Mouse (Mus musculus): ENCODE measurements around the gene Itm2c. TPM values are rescaled to one million over a fixed set of nuclear protein-coding genes. Genes with fewer than 3 reads are reported as not detected.

The Itm2c gene
- total RNA-seq, 2 experiments from 2014 or later, result 96.4 to 109 TPM

GRCm38 (mm10) chr1:85928688-85929065, 34.6 kb downstream of the Itm2c start:
- intact Hi-C loops (cut with DNase I), result no loop called here
- no peak for DNase-seq

GRCm38 (mm10) chr1:85929406-85929805, 35.3 kb downstream of the Itm2c start:
- no peak for DNase-seq
- intact Hi-C loops (cut with DNase I), result no loop called here

GRCm38 (mm10) chr1:85931170-85931569, 37.1 kb downstream of the Itm2c start:
- no peak for DNase-seq
- intact Hi-C loops (cut with DNase I), result no loop called here

- no peak for DNase-seq
- intact Hi-C loops (cut with DNase I), result no loop called here
Measured at GRCm38 (mm10) chr1:85933226-85933625, 39.1 kb downstream of the Itm2c start.

- intact Hi-C loops (cut with DNase I), result no loop called here
- peak in 1 of 2 experiments; percentile 8 for DNase-seq
Measured at GRCm38 (mm10) chr1:85933631-85934465, 39.8 kb downstream of the Itm2c start.

- no peak for DNase-seq
- intact Hi-C loops (cut with DNase I), result no loop called here
Measured at GRCm38 (mm10) chr1:85934560-85934959, 40.5 kb downstream of the Itm2c start.

GRCm38 (mm10) chr1:85935148-85935852, 41.2 kb downstream of the Itm2c start:
- intact Hi-C loops (cut with DNase I), result loop anchor here (1.0 kb wide), 2 partner anchors 73 to 82 kb away; no protein-coding TSS in a partner anchor
- DNase-seq, result peak; percentile 39 to 75

- no peak for DNase-seq
- intact Hi-C loops (cut with DNase I), result no loop called here
Measured at GRCm38 (mm10) chr1:85936265-85936664, 42.2 kb downstream of the Itm2c start.

GRCm38 (mm10) chr1:85937323-85937722, 43.2 kb downstream of the Itm2c start:
- DNase-seq, result no peak
- intact Hi-C loops (cut with DNase I), result no loop called here

- no peak for DNase-seq
- intact Hi-C loops (cut with DNase I), result no loop called here
Measured at GRCm38 (mm10) chr1:85942318-85942717, 48.2 kb downstream of the Itm2c start.

GRCm38 (mm10) chr1:85949085-85949684, 55.1 kb downstream of the Itm2c start:
- no peak for DNase-seq
- intact Hi-C loops (cut with DNase I), result no loop called here

GRCm38 (mm10) chr1:85955150-85955549, 61.1 kb downstream of the Itm2c start:
- intact Hi-C loops (cut with DNase I), result no loop called here
- DNase-seq, result no peak

- intact Hi-C loops (cut with DNase I), result no loop called here
- DNase-seq, result no peak
Measured at GRCm38 (mm10) chr1:85957290-85957689, 63.2 kb downstream of the Itm2c start.

GRCm38 (mm10) chr1:85957942-85958619, 64.0 kb downstream of the Itm2c start:
- DNase-seq, result no peak
- intact Hi-C loops (cut with DNase I), result no loop called here

Other genes starting within 250 kb of the Itm2c start
- gene Sp100, start 244.3 kb upstream of the Itm2c start, total RNA-seq (2021), result 10 to 100 TPM in 1 of 2 experiments, 1 to 10 TPM in 1; 7.4 to 10.5 TPM
- 1 to 10 TPM in 1 of 2 experiments, under 1 TPM in 1; 0.45 to 1.1 TPM for gene A630001G21Rik, start 115.6 kb upstream of the Itm2c start, total RNA-seq (2021)
- gene Cab39, start 100.8 kb upstream of the Itm2c start, total RNA-seq (2021), result 100 to 1,000 TPM; 106 to 108 TPM
- gene 4933407L21Rik, start 34.2 kb downstream of the Itm2c start, total RNA-seq (2021), result under 1 TPM in 1 of 2 experiments, not detected in 1; 0.17 TPM
- gene Gpr55, start 66.7 kb downstream of the Itm2c start, total RNA-seq (2021), result not detected
- gene Spata3, start 122.5 kb downstream of the Itm2c start, total RNA-seq (2021), result not detected
- not detected for gene 2810459M11Rik, start 151.6 kb downstream of the Itm2c start, total RNA-seq (2021)
- gene Psmd1, start 170.1 kb downstream of the Itm2c start, total RNA-seq (2021), result 100 to 1,000 TPM; 113 to 118 TPM
- under 1 TPM in 1 of 2 experiments, not detected in 1; 0.35 TPM for gene Htr2b, start 217.7 kb downstream of the Itm2c start, total RNA-seq (2021)
- 1 to 10 TPM in 1 of 2 experiments, not detected in 1; 1.8 TPM for gene Gm21972, start 239.4 kb downstream of the Itm2c start, total RNA-seq (2021)